Mouse (Mus musculus) small intestine, adult 2 months (tissue): ENCODE results near the gene Adcyap1r1. TPM values are rescaled to one million over a fixed set of nuclear protein-coding genes. Genes with fewer than 3 reads are reported as not detected.

Experiments used
- H3K27ac ChIP-seq: fragments of 200-500 bp; 2 replicates; pipeline ENCODE4 v1.5.1; 2012; ENCODE audit warnings: low read depth, low read length, control low read depth, inconsistent platforms; ENCODE audit not compliant: insufficient read depth
- H3K27me3 ChIP-seq: fragments of 200-500 bp; 2 replicates; pipeline ENCODE4 v1.6.1; 2012; ENCODE audit warnings: mild to moderate bottlenecking, moderate library complexity, low read length, inconsistent platforms; ENCODE audit not compliant: control insufficient read depth, insufficient read depth
- H3K36me3 ChIP-seq: fragments of 200-500 bp; 2 replicates; pipeline ENCODE4 v1.6.1; 2012; ENCODE audit warnings: mild to moderate bottlenecking, low read length, control low read depth, inconsistent platforms; ENCODE audit not compliant: control insufficient read depth, insufficient read depth
- H3K4me1 ChIP-seq: fragments of 200-500 bp; 2 replicates; pipeline ENCODE4 v1.6.1; 2012; ENCODE audit warnings: low read length, inconsistent platforms, mixed read lengths; ENCODE audit not compliant: control insufficient read depth, insufficient read depth, insufficient read length
- H3K4me3 ChIP-seq: fragments of 200-500 bp; 2 replicates; pipeline ENCODE4 v1.5.1; 2012; ENCODE audit warnings: low read depth, mild to moderate bottlenecking, control low read depth, inconsistent platforms, low read length, moderate library complexity
- CTCF ChIP-seq: fragments of 200-500 bp; IDR thresholded peaks from 2 replicates; pipeline ENCODE4 v1.5.1; 2012; ENCODE audit warnings: low read depth, mild to moderate bottlenecking, control low read depth, inconsistent platforms, low read length, moderate library complexity, mixed read lengths; ENCODE audit not compliant: insufficient replicate concordance, insufficient read length; ENCODE audit errors: extremely low read depth
- POLR2A ChIP-seq: fragments of 200-500 bp; IDR thresholded peaks from 2 replicates; pipeline ENCODE4 v1.6.1; 2012; ENCODE audit warnings: low read depth, mild to moderate bottlenecking, control low read depth, inconsistent platforms, low read length, moderate library complexity
- WGBS: fragments of 180-500 bp; shearing (Covaris S2); methylation state at CpG from one replicate; pipeline ENCODE4 v1.1.7; 2018; 5-methylcytosine and 5-hydroxymethylcytosine counted together
- polyA plus RNA-seq: library from polyadenylated mRNA; depleted of rRNA; stranded (reverse); fragments of >200 nt; gene quantifications from 2 replicates; pipeline ENCODE4 v1.2.3, GENCODE M21; 2012

Gene Adcyap1r1
- polyA plus RNA-seq, 1 experiment, result 1.9 TPM

DNA sequence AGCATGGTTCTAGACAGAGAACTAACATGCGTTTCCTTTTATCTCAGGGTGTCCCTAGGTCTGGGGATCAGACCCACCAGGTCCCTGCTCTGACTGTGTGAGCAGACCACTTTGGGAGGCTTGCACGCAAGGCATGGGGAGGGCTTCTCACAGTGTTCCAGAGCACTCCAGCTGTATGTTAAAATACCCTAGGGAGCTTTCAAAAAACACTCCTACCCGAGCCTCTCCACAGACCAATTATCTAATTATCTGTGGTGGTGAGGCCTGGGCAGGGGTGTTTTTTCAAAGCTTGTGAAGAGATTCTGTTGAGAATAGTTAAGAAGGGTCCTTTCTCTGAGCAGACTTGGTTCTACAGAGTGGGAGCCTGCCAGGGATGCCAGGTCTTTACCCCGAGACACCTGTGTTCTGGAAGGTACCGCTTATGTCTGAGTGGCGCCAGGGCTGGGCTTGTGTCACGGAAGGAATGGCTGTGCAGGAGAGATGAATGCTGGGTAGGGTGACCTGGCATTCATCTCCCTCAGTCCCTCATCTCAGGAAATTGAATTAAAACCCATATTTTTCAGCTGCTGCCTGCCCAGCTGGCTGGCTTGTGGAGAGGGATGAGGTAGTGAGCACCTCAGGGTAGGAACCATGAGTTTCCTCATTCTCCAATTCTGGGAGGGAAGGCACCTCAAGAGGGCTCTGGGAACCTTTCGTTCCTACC is 2.7 kb upstream of the Adcyap1r1 start:
- Histone ChIP-seq H3K27me3 (peaks cover 19% of the 10 kb centered on the region), H3K27ac (no peak overlapping the region), H3K4me3 (no peak overlapping the region), H3K4me1 (no peaks in the 10 kb centered on the region; the same call in 1 of the 2 replicates), H3K36me3 (no peaks in the 10 kb centered on the region)
- 74% methylated on average over 8 of the region's 8 CpGs for WGBS
- no peak for TF ChIP-seq CTCF
- no peak for TF ChIP-seq POLR2A

DNA sequence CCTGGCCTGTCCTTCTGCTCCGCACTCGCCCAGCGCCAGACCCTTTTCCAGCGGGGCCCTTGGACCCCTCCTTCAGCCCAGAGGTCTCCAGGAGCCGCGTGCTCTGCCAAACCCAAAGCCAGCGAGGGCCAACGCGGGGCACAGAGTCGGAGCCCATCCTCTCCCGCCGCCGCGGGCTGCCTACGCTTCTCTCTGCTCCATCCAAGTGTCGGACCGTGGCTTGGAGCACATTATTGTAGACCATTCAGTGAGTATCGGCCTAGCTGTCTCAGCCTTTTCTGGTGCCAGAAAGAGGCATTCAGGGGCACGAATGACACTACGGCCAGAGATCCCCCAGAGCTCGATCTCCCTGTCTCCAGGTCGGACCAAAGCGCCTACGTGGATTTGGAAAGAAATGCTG is 603 bp downstream of the Adcyap1r1 start:
- Histone ChIP-seq H3K36me3 (no peaks in the 10 kb centered on the region), H3K4me1 (no peaks in the 10 kb centered on the region; the same call in 1 of the 2 replicates), H3K4me3 (peak overlapping the region; percentile 42), H3K27ac (no peak overlapping the region), H3K27me3 (peaks cover 19% of the 10 kb centered on the region)
- 3% methylated on average over 24 of the region's 24 CpGs for WGBS
- TF ChIP-seq CTCF (no peak), POLR2A (no peak)

DNA sequence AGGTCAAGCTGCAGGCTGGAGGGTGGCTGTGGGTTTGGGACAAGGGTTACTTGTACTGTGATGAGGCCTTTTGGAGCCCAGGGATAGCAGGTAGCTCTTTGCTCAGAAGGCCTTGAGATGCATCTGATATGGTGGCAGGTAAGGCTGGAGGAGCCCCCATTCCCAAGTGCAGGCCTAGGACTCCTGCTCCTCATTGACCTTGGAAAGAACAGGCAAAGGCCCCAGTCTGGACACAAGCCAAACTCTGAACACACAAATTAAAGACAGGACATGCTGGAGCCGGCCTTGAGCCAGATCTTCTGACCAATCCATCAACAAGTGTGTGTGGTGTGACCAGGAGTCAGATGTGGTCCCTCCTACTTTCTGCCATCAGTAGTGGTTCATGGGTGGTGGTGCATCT is 1.8 kb downstream of the Adcyap1r1 start:
- H3K27me3 ChIP-seq, result peaks cover 19% of the 10 kb centered on the region
- WGBS, result 13% methylated on average over 1 of the region's 1 CpGs
- H3K36me3 ChIP-seq, result no peaks in the 10 kb centered on the region
- TF ChIP-seq POLR2A (no peak), CTCF (no peak)
- H3K4me1 ChIP-seq, result no peaks in the 10 kb centered on the region; the same call in 1 of the 2 replicates
- H3K4me3 ChIP-seq, result no peak overlapping the region
- H3K27ac ChIP-seq, result no peak overlapping the region

DNA sequence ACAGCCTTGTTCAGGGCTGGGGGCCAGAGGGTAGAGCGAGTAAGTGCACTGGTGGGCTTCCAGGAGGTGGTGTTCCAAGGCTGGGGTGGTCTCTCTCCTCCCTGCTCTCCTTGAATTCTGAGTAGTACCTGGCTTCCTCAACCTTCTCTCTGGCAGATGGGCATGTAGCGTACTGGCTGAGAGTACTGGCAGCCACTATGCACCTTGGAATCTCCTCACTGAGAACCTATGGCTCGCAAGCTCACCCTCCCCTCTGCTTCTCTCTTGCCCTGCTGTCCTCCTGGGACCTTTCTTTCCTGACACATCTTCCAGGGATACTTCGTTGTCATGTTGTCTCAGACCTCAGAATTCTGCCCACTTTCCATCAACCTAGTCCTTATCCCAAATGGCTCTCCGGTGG is 3.9 kb downstream of the Adcyap1r1 start:
- TF ChIP-seq POLR2A, result no peak
- no peak for TF ChIP-seq CTCF
- H3K4me3 ChIP-seq, result no peak overlapping the region
- H3K4me1 ChIP-seq, result no peaks in the 10 kb centered on the region; the same call in 1 of the 2 replicates
- 74% methylated on average over 5 of the region's 5 CpGs for WGBS
- peaks cover 19% of the 10 kb centered on the region for H3K27me3 ChIP-seq
- H3K36me3 ChIP-seq, result no peaks in the 10 kb centered on the region
- no peak overlapping the region for H3K27ac ChIP-seq

DNA sequence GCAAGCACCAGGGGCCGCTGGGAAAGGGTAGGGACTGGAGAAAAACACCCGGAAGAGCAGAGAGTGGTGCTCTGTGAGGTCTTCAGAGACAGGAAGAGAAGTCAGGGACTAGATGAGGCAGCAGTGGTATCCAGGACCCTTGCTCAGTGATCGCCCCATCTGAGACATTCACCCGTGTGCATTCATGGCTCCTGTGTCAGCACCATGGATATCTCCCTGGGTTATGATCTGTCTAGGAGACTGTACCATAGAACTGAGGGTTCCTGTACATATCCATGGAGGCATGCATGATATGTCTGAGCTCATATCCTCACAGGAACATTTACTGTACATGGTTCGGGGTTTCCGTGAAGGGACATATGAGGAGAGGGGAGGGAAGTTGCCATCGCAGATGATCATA is 5.9 kb downstream of the Adcyap1r1 start:
- H3K36me3 ChIP-seq, result no peaks in the 10 kb centered on the region
- no peaks in the 10 kb centered on the region for H3K4me1 ChIP-seq
- H3K4me3 ChIP-seq, result no peak overlapping the region
- H3K27me3 ChIP-seq, result 0 out of 2 replicates have a peak, but pooled peaks cover 6% of the 10 kb centered on the region
- 63% methylated on average over 7 of the region's 7 CpGs for whole genome bisulfite sequencing
- H3K27ac ChIP-seq, result no peak overlapping the region
- TF ChIP-seq POLR2A, result no peak
- TF ChIP-seq CTCF, result no peak

DNA sequence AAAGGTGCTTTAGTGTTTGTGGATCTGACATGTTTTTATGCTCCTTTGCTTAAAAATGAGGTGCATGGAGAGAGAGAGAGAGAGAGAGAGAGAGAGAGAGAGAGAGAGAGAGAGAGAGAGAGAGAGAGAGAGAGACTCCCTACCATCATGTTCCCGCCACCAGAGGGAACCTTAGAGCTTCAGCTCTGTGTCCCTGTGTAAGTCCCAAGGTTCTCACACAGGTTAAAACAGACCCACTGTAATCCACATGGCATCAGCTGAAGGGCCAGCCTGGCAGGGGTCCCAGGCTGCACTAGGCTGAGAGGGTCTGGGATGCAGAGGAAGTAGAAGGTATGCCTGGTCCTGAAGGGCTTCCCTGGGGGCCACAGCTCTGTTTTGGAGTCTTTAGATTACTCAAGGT is 6.4 kb downstream of the Adcyap1r1 start:
- Histone ChIP-seq H3K4me3 (no peak overlapping the region), H3K36me3 (no peaks in the 10 kb centered on the region), H3K27ac (no peak overlapping the region), H3K27me3 (0 out of 2 replicates have a peak, but pooled peaks cover 3% of the 10 kb centered on the region), H3K4me1 (no peaks in the 10 kb centered on the region)
- TF ChIP-seq CTCF (no peak), POLR2A (no peak)
- 31% methylated on average over 1 of the region's 1 CpGs for WGBS

DNA sequence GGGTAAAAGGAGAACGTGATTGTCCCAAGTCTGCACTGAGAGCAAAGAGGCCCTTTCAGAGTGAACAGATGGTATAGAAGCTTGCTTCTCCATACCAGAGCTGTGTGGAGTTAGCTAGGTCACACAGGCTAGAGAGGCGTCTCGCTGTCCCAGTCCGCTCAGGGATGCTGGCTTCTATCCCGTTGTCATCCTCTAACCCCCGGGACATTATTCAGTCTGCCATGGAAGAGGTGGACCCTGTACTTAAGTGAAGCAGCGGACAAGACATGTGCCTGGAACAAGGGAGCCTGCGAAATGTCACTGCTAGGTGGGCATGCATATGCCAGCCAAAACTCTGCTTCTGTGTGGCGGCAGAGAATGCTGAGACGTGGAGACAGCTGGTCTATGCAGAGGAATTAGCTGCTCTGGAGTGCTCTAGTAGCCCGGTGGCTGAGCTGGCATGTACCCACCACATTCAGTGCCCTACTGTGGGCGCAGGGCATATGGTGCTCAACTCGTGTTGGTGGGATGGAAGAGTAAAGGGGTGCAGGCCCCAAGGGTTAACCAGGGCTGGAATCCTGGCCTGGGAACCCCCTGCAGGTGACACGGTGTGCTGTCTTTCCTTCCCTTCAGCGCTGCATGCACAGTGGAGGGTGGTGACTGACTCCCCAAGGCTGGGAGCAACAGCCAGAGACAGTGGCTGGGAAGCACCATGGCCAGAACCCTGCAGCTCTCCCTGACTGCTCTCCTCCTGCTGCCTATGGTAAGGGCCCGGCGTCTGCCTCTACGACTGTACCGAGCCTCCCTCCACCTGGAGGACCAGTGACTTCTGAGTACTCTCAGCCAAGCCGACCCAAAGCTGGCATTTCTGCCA is 8.0 kb downstream of the Adcyap1r1 start:
- no peak for TF ChIP-seq POLR2A
- TF ChIP-seq CTCF, result no peak
- Histone ChIP-seq H3K36me3 (no peaks in the 10 kb centered on the region), H3K4me3 (no peak overlapping the region), H3K27ac (no peak overlapping the region), H3K4me1 (no peaks in the 10 kb centered on the region), H3K27me3 (no peaks in the 10 kb centered on the region)
- 83% methylated on average over 20 of the region's 20 CpGs for WGBS
